Mouse (Mus musculus) thymus, adult 2 months (tissue): Measurements from ENCODE around the gene Grhpr.

Experiments
- CTCF ChIP-seq: fragments of 200-500 bp; IDR thresholded peaks from 2 replicates; pipeline ENCODE4 v1.5.1; 2012; ENCODE audit warnings: mild to moderate bottlenecking, control low read depth, low read length, moderate library complexity, borderline replicate concordance; ENCODE audit not compliant: control insufficient read depth, poor library complexity, insufficient read depth; ENCODE audit errors: extremely low read depth
- POLR2A ChIP-seq: fragments of 200-500 bp; IDR thresholded peaks from 2 replicates; pipeline ENCODE4 v1.6.1; 2012; ENCODE audit warnings: mild to moderate bottlenecking, low read length, control low read depth, moderate library complexity; ENCODE audit not compliant: control insufficient read depth, poor library complexity, insufficient read depth; ENCODE audit errors: extremely low read depth

DNA sequence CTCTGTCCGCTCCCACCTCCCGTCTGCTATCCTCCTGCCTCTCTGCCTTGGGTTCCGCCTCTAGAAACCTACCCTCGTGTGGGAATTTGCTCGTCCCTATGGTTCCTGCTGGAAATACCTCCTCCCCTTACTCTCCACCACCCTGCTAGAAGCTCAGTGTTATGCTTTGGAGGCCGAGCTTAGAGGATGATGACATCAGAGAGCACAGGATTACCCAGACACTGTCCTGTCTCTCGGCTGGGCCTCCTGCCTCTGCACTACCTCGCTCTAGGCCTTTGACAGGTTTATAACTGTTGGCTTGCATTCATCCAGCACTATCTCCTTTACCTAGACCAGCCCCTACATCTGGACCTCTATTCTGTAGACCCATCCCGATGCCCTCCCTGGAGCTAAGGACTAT, 40.9 kb upstream of the Grhpr start:
- no peak for TF ChIP-seq CTCF
- TF ChIP-seq POLR2A = no peak
